24 mouse cellular contexts compared by ENCODE assay signal in the genomic region with DNA sequence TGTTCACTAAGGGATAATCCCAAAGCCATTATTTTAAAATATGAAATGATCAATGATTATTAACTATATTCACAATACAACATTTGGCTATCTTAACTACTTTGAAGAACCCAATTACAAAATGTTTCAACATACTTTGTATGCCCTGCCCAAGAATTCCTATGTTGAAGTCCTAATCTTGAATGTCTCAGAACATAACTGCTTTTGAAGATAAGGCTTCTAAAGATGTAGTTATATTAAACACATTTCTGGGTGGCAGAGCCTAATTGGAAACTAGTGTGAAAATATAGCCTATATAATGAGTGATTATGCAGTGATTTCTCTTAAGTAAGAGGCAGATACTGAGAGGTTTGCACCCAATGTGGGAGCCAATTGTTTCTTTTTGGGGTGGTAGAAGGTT.
A peak's percentile ranks its signal among the peaks of the same experiment; 100 is the strongest.
DNase-seq lines count a peak whose midpoint lies in the region; ATAC-seq and TF ChIP-seq lines count a peak whose summit lies in the region.
"Had no signal": no experiment of that assay in that cellular context is flagged by ENCODE, and none has a peak within 500 bp of the region (broad histone marks: within the 10 kb centered on the region; RNA-seq: fewer than 3 reads in every experiment).

No protein-coding gene starts in this region.

- H3K27ac ChIP-seq in liver, embryonic 14.5 days: no peak overlapping the region
- no peak overlapping the region for H3K27ac ChIP-seq in liver, embryonic 11.5 days (ENCODE audit: low read depth, low read length)
- H3K27ac ChIP-seq: embryonic facial prominence, embryonic 10.5 days; embryonic facial prominence, embryonic 12.5 days; forebrain, embryonic 13.5 days; forebrain, embryonic 15.5 days had no signal

- no peak for TF ChIP-seq CTCF in liver, embryonic 14.5 days (IDR thresholded peaks at IDR 0.05; ENCODE audit: low read depth)

- no peaks in the 10 kb centered on the region for H3K4me1 ChIP-seq in liver, embryonic 14.5 days (replicated peaks; ENCODE audit: control insufficient read depth in 2 of 2, insufficient read depth in 2 of 2, low read length in 1 of 2)
- no peaks in the 10 kb centered on the region for H3K4me1 ChIP-seq in liver, embryonic 11.5 days (replicated peaks; ENCODE audit: control insufficient read depth, insufficient read depth, low read length)
- H3K4me1 ChIP-seq: embryonic facial prominence, embryonic 10.5 days; embryonic facial prominence, embryonic 12.5 days; forebrain, embryonic 13.5 days; forebrain, embryonic 15.5 days had no signal

- H3K4me2 ChIP-seq in liver, embryonic 14.5 days (ENCODE audit: low read depth): no peak overlapping the region
- H3K4me2 ChIP-seq in liver, embryonic 11.5 days: no peak overlapping the region
- H3K4me2 ChIP-seq: embryonic facial prominence, embryonic 12.5 days; forebrain, embryonic 13.5 days; forebrain, embryonic 15.5 days had no signal

- no peak for TF ChIP-seq EP300 in liver, embryonic 14.5 days (IDR thresholded peaks at IDR 0.05; ENCODE audit: low read depth)

- no peaks in the 10 kb centered on the region for H3K27me3 ChIP-seq in liver, embryonic 14.5 days (ENCODE audit: control insufficient read depth, insufficient read depth, low read length)
- H3K27me3 ChIP-seq in liver, embryonic 11.5 days (replicated peaks; ENCODE audit: control insufficient read depth, insufficient read depth, low read length): no peaks in the 10 kb centered on the region
- H3K27me3 ChIP-seq: CH12.LX; embryonic facial prominence, embryonic 12.5 days; forebrain, embryonic 13.5 days; forebrain, embryonic 15.5 days had no signal

- no peak for ATAC-seq in liver, embryonic 14.5 days (ENCODE audit: insufficient read depth)
- no peak for ATAC-seq in liver, embryonic 11.5 days (replicated peaks; ENCODE audit: low FRiP score)
- 0 out of 2 replicates have a peak, but pooled peaks have one; percentile 33 for ATAC-seq in megakaryocyte progenitor cell, adult 5-6 weeks (replicated peaks; ENCODE audit: poor library complexity)
- ATAC-seq: CD4-positive, CD25-positive, alpha-beta regulatory T cell, adult 4 months; forebrain, embryonic 13.5 days; forebrain, embryonic 15.5 days; forebrain, postnatal 0 days had no signal

- H3K9ac ChIP-seq in liver, embryonic 14.5 days (replicated peaks): no peak overlapping the region
- H3K9ac ChIP-seq in liver, embryonic 11.5 days (ENCODE audit: low read depth, low read length): no peak overlapping the region
- H3K9ac ChIP-seq: embryonic facial prominence, embryonic 12.5 days; forebrain, embryonic 13.5 days; forebrain, embryonic 15.5 days; forebrain, postnatal 0 days had no signal

- peaks cover 18% of the 10 kb centered on the region for H3K36me3 ChIP-seq in liver, embryonic 14.5 days (replicated peaks; ENCODE audit: control insufficient read depth, insufficient read depth, low read depth)
- H3K36me3 ChIP-seq in liver, embryonic 11.5 days (ENCODE audit: control insufficient read depth, insufficient read depth, low read length): no peaks in the 10 kb centered on the region
- H3K36me3 ChIP-seq: embryonic facial prominence, embryonic 10.5 days; embryonic facial prominence, embryonic 12.5 days; forebrain, embryonic 15.5 days had no signal

- peak in 2 of 3 experiments; percentile 6 to 10 for DNase-seq in liver, embryonic 14.5 days (ENCODE audit: low read depth in 3 of 3, low spot score in 3 of 3)
- DNase-seq in liver, embryonic 11.5 days (ENCODE audit: low spot score): no peak
- peak; percentile 60 for DNase-seq in c-Kit-positive CD71-positive TER-119-negative erythroid progenitor cells, embryonic 14.5 days (ENCODE audit: low read depth)
- DNase-seq in spleen, postnatal 10 days (ENCODE audit: low spot score in 2 of 2): no peak
- DNase-seq in kidney, postnatal 10 days: no peak
- DNase-seq in layer of hippocampus, postnatal 14 days (ENCODE audit: low spot score in 2 of 2): no peak
- DNase-seq: adrenal gland, adult 2 months; adrenal gland, postnatal 10 days; adrenal gland, postnatal 25 days; B cell, adult 2 months; cerebellum, adult 11-12 months; cerebellum, adult 2 months; cerebellum, adult 9-10 months; cerebellum, postnatal 10 days; cerebellum, postnatal 25 days; forebrain, postnatal 0 days had no signal

- no peak overlapping the region for H3K4me3 ChIP-seq in liver, embryonic 14.5 days (ENCODE audit: insufficient read depth in 1 of 2, low read depth in 2 of 2, low read length in 2 of 2)
- no peak overlapping the region for H3K4me3 ChIP-seq in liver, embryonic 11.5 days (ENCODE audit: low read depth, low read length)
- H3K4me3 ChIP-seq: embryonic facial prominence, embryonic 10.5 days; embryonic facial prominence, embryonic 12.5 days; forebrain, embryonic 13.5 days; forebrain, embryonic 15.5 days had no signal

- H3K9me3 ChIP-seq in liver, embryonic 14.5 days (ENCODE audit: control insufficient read depth, low read length): no peaks in the 10 kb centered on the region
- H3K9me3 ChIP-seq in liver, embryonic 11.5 days (ENCODE audit: control insufficient read depth, low read length): no peaks in the 10 kb centered on the region
- H3K9me3 ChIP-seq: embryonic facial prominence, embryonic 10.5 days; embryonic facial prominence, embryonic 12.5 days; forebrain, embryonic 13.5 days; forebrain, embryonic 15.5 days; G1E had no signal

Comparison
In these comparisons a context has a peak if more than half of its experiments do, and no peak if none do; other contexts are left out.
1. DNase-seq: peak in liver, embryonic 14.5 days (2 of 3) and c-Kit-positive CD71-positive TER-119-negative erythroid progenitor cells, embryonic 14.5 days (single experiment); none in liver, embryonic 11.5 days (single experiment), spleen, postnatal 10 days (0 of 2), kidney, postnatal 10 days (single experiment) and layer of hippocampus, postnatal 14 days (0 of 2).